ENCODE assay signal across 9 mouse cellular contexts in the genomic region with DNA sequence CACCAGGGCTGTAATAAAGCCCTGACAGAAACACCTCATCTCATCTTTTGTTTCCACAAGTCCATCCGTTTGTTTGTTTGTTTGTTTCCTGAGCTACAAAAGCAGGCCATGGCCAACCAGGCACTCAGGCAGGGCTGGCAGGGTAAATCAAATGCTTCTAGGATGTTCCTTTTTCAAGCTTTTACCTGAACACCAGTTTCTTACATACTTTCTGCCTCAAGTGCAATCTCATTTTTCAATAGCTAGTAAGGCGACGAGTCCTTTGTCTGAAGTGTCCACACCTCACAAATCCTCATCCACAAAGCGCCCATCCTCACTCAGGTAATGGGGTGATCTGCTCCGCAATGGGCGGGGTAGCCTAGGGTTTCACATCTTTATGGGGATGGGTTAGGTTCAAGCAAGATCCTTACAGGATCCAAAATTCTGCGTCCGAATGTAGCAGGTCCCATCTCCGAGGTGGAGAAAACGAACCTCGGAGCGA. TPM values are rescaled to one million over a fixed set of nuclear protein-coding genes. Genes with fewer than 3 reads are reported as not detected.
DNase-seq lines count a peak whose midpoint lies in the region; ATAC-seq and TF ChIP-seq lines count a peak whose summit lies in the region.
"Had no signal": no experiment of that assay in that cellular context is flagged by ENCODE, and none has a peak within 500 bp of the region (broad histone marks: within the 10 kb centered on the region; RNA-seq: fewer than 3 reads in every experiment).

No protein-coding gene starts in this region.

- TF ChIP-seq RAD21 in CH12.LX (IDR thresholded peaks at IDR 0.05; ENCODE audit: low read depth, low read length): no peak

- H3K27ac ChIP-seq in heart, embryonic 10.5 days: peak overlapping the region; percentile 89
- H3K27ac ChIP-seq in CH12.LX (ENCODE audit: insufficient read depth, low read depth): no peak overlapping the region
- peak overlapping the region; percentile 89 for H3K27ac ChIP-seq in forebrain, embryonic 10.5 days
- peak overlapping the region; percentile 64 for H3K27ac ChIP-seq in liver, embryonic 13.5 days

- 2% methylated on average over 12 of the region's 12 CpGs for WGBS in heart, embryonic 10.5 days
- 2% methylated on average over 12 of the region's 12 CpGs for WGBS in forebrain, embryonic 10.5 days
- 4% methylated on average over 12 of the region's 12 CpGs for WGBS in liver, embryonic 13.5 days (ENCODE audit: insufficient replicate concordance)

- peak overlapping the region; percentile 93 for H3K4me3 ChIP-seq in heart, embryonic 10.5 days
- peak overlapping the region; percentile 51 to 93 (median 83) for H3K4me3 ChIP-seq in CH12.LX (replicated peaks in 1 of 3; ENCODE audit: low read depth in 2 of 3, low read length in 2 of 3, poor library complexity in 1 of 3)
- H3K4me3 ChIP-seq in forebrain, embryonic 10.5 days: peak overlapping the region; percentile 87
- H3K4me3 ChIP-seq in liver, embryonic 13.5 days (replicated peaks): peak overlapping the region; percentile 92

- no peaks in the 10 kb centered on the region for H3K79me2 ChIP-seq in CH12.LX (replicated peaks; ENCODE audit: control insufficient read depth, extremely low read depth, insufficient read depth, poor library complexity, severe bottlenecking)

- no peaks in the 10 kb centered on the region for H3K9me3 ChIP-seq in heart, embryonic 10.5 days
- no peaks in the 10 kb centered on the region for H3K9me3 ChIP-seq in CH12.LX (replicated peaks; ENCODE audit: low read length)
- H3K9me3 ChIP-seq in forebrain, embryonic 10.5 days: no peaks in the 10 kb centered on the region
- H3K9me3 ChIP-seq in liver, embryonic 13.5 days (replicated peaks): no peaks in the 10 kb centered on the region

- no peak for DNase-seq in heart, embryonic 10.5 days (ENCODE audit: low spot score)
- DNase-seq in heart, postnatal 4 days: no peak
- DNase-seq in CH12.LX (ENCODE audit: extremely low read depth): no peak
- peak; percentile 20 for DNase-seq in forebrain, embryonic 10.5 days (ENCODE audit: extremely low spot score, low spot score)
- DNase-seq in liver, embryonic 13.5 days: no peak
- no peak for DNase-seq in adrenal gland, postnatal 36 days
- no peak for DNase-seq in embryo, embryonic 10.5 days (ENCODE audit: low spot score)
- no peak for DNase-seq in cerebellum, postnatal 36 days

- H3K4me1 ChIP-seq in heart, embryonic 10.5 days: peaks cover 11% of the 10 kb centered on the region; the same call in 1 of the 2 replicates
- H3K4me1 ChIP-seq in CH12.LX (ENCODE audit: control insufficient read depth in 1 of 2, insufficient read depth in 2 of 2): peaks cover 0 to 13% of the 10 kb centered on the region in 2 experiments; a peak in 2 of 4 replicates
- H3K4me1 ChIP-seq in forebrain, embryonic 10.5 days: peaks cover 17% of the 10 kb centered on the region
- peaks cover 26% of the 10 kb centered on the region for H3K4me1 ChIP-seq in liver, embryonic 13.5 days (replicated peaks)

- dilution Hi-C loops in CH12.LX (cut with MboI; ENCODE audit: extremely low pct_ligation_motif_present, extremely low pct_unique_long_range_greater_than_20kb, low sequenced_read_pairs): no loop called here

- in situ Hi-C loops in CH12.LX (cut with MboI; ENCODE audit: low pct_ligation_motif_present, low pct_unique_long_range_greater_than_20kb, low sequenced_read_pairs): no loop called here

- TF ChIP-seq EP300 in CH12.LX (IDR thresholded peaks at IDR 0.05; ENCODE audit: low read length): no peak

- no peak for TF ChIP-seq POLR2A in CH12.LX (IDR thresholded peaks at IDR 0.05; ENCODE audit: low read depth, low read length)

- H3K9ac ChIP-seq in CH12.LX (ENCODE audit: insufficient read depth, low read depth): peak overlapping the region; percentile 56
- H3K9ac ChIP-seq in liver, embryonic 13.5 days: peak overlapping the region; percentile 89

- no peak for TF ChIP-seq CTCF in CH12.LX (conservative IDR thresholded peaks at IDR 0.05 in 1 of 2, IDR thresholded peaks at IDR 0.05 in 1 of 2; ENCODE audit: low read depth in 2 of 2, low read length in 2 of 2)

- ATAC-seq in liver, embryonic 13.5 days (ENCODE audit: low read depth): no peak

- no peaks in the 10 kb centered on the region for H3K36me3 ChIP-seq in heart, embryonic 10.5 days
- H3K36me3 ChIP-seq in CH12.LX (replicated peaks in 1 of 2; ENCODE audit: control insufficient read depth in 1 of 2, insufficient read depth in 1 of 2, low read length in 1 of 2): peaks cover 0 to 2% of the 10 kb centered on the region in 2 experiments
- peaks cover 9% of the 10 kb centered on the region for H3K36me3 ChIP-seq in forebrain, embryonic 10.5 days (replicated peaks)
- no peaks in the 10 kb centered on the region; the same call in 1 of the 2 replicates for H3K36me3 ChIP-seq in liver, embryonic 13.5 days

- H3K4me2 ChIP-seq in CH12.LX (ENCODE audit: insufficient read depth, low read depth, poor library complexity, severe bottlenecking): peak overlapping the region; percentile 68
- H3K4me2 ChIP-seq in liver, embryonic 13.5 days: peak overlapping the region; percentile 99

- H3K27me3 ChIP-seq in heart, embryonic 10.5 days (ENCODE audit: insufficient read depth, poor library complexity, severe bottlenecking): no peaks in the 10 kb centered on the region
- no peaks in the 10 kb centered on the region for H3K27me3 ChIP-seq in CH12.LX (replicated peaks)
- no peaks in the 10 kb centered on the region for H3K27me3 ChIP-seq in forebrain, embryonic 10.5 days (ENCODE audit: poor library complexity, severe bottlenecking)
- H3K27me3 ChIP-seq in liver, embryonic 13.5 days: no peaks in the 10 kb centered on the region

TF ChIP-seq in CH12.LX, 34 proteins besides CTCF, POLR2A, EP300 and RAD21:
- TF ChIP-seq SMC3 (IDR thresholded peaks at IDR 0.05; ENCODE audit: low read depth, low read length) (no peak), RCOR1 (conservative IDR thresholded peaks at IDR 0.05; ENCODE audit: low read depth, low read length) (no peak)

RNA-seq across cellular contexts. Expression of a gene that starts 0.6 kb away (rescaled TPM):
- 13.1 and 18.2 TPM in 2 replicates for polyA plus RNA-seq in heart, embryonic 10.5 days (2016; fragmentation: Nextera tagmentation; extraction: Ambion mirVana)
- total RNA-seq in heart, postnatal 4 days (2021): 1 to 10 TPM; 4.6 to 4.9 TPM
- total RNA-seq in CH12.LX (2012; rRNA removed) (3.1 and 4.7 TPM in 2 replicates), CH12.LX (2014; rRNA removed) (1.7 and 1.8 TPM in 2 replicates)
- 3.1 and 3.4 TPM in 2 replicates for polyA plus RNA-seq in CH12.LX (2012; ENCODE audit: insufficient read length, low read depth)
- 32.7 and 38.3 TPM in 2 replicates for polyA plus RNA-seq in forebrain, embryonic 10.5 days (2016; fragmentation: Nextera tagmentation; extraction: Ambion mirVana)
- 2.6 and 3.1 TPM in 2 replicates for polyA plus RNA-seq in liver, embryonic 13.5 days (2015; fragmentation: Nextera tagmentation; extraction: Ambion mirVana)
- 10 to 100 TPM in 1 of 2 experiments, 1 to 10 TPM in 1; 9.7 to 10.3 TPM for total RNA-seq in adrenal gland, postnatal 36 days (2021)

RNA-seq across cellular contexts. Expression of a gene that starts 49.8 kb away (rescaled TPM):
- polyA plus RNA-seq in heart, embryonic 10.5 days (2016; fragmentation: Nextera tagmentation; extraction: Ambion mirVana): 18.7 and 28.8 TPM in 2 replicates
- total RNA-seq in heart, postnatal 4 days (2021): 1 to 10 TPM; 5.4 to 6.8 TPM
- total RNA-seq in CH12.LX (2012; rRNA removed) (25.2 and 27.4 TPM in 2 replicates), CH12.LX (2014; rRNA removed) (15.6 and 17.7 TPM in 2 replicates)
- 30.8 and 35.9 TPM in 2 replicates for polyA plus RNA-seq in CH12.LX (2012; ENCODE audit: insufficient read length, low read depth)
- 54.3 and 56.0 TPM in 2 replicates for polyA plus RNA-seq in forebrain, embryonic 10.5 days (2016; fragmentation: Nextera tagmentation; extraction: Ambion mirVana)
- polyA plus RNA-seq in liver, embryonic 13.5 days (2015; fragmentation: Nextera tagmentation; extraction: Ambion mirVana): 8.6 and 8.8 TPM in 2 replicates
- total RNA-seq in adrenal gland, postnatal 36 days (2021): 1 to 10 TPM; 4.5 to 4.9 TPM

RNA-seq across cellular contexts. Expression of a gene that starts 50.4 kb away (rescaled TPM):
- polyA plus RNA-seq in heart, embryonic 10.5 days (2016; fragmentation: Nextera tagmentation; extraction: Ambion mirVana): not detected in 2 replicates
- not detected for total RNA-seq in heart, postnatal 4 days (2021)
- 0.25 TPM in 1 of 2 replicates, not detected in the other for total RNA-seq in CH12.LX (2012; rRNA removed)
- total RNA-seq in CH12.LX (2014; rRNA removed): not detected in 2 replicates
- not detected in 2 replicates for polyA plus RNA-seq in CH12.LX (2012; ENCODE audit: insufficient read length, low read depth)
- 0.12 and 0.21 TPM in 2 replicates for polyA plus RNA-seq in forebrain, embryonic 10.5 days (2016; fragmentation: Nextera tagmentation; extraction: Ambion mirVana)
- polyA plus RNA-seq in liver, embryonic 13.5 days (2015; fragmentation: Nextera tagmentation; extraction: Ambion mirVana): not detected in 2 replicates
- total RNA-seq in adrenal gland, postnatal 36 days (2021): not detected
- polyA plus RNA-seq: large intestine, adult 2 months had no signal

RNA-seq across cellular contexts. Expression of a gene that starts 56.9 kb away (rescaled TPM):
- 12.8 and 14.1 TPM in 2 replicates for polyA plus RNA-seq in heart, embryonic 10.5 days (2016; fragmentation: Nextera tagmentation; extraction: Ambion mirVana)
- total RNA-seq in heart, postnatal 4 days (2021): 1 to 10 TPM; 5.9 to 6.2 TPM
- total RNA-seq in CH12.LX (2012; rRNA removed) (17.5 and 32.3 TPM in 2 replicates), CH12.LX (2014; rRNA removed) (18.9 and 23.3 TPM in 2 replicates)
- polyA plus RNA-seq in CH12.LX (2012; ENCODE audit: insufficient read length, low read depth): 10.0 and 15.9 TPM in 2 replicates
- polyA plus RNA-seq in forebrain, embryonic 10.5 days (2016; fragmentation: Nextera tagmentation; extraction: Ambion mirVana): 22.7 and 22.8 TPM in 2 replicates
- 8.5 and 8.6 TPM in 2 replicates for polyA plus RNA-seq in liver, embryonic 13.5 days (2015; fragmentation: Nextera tagmentation; extraction: Ambion mirVana)
- total RNA-seq in adrenal gland, postnatal 36 days (2021): 10 to 100 TPM; 10.7 to 14.0 TPM

RNA-seq across cellular contexts. Expression of a gene that starts 56.9 kb away (rescaled TPM):
- 46.6 and 52.9 TPM in 2 replicates for polyA plus RNA-seq in heart, embryonic 10.5 days (2016; fragmentation: Nextera tagmentation; extraction: Ambion mirVana)
- 10 to 100 TPM; 23.0 to 25.6 TPM for total RNA-seq in heart, postnatal 4 days (2021)
- total RNA-seq in CH12.LX (2012; rRNA removed): 10.9 and 11.9 TPM in 2 replicates
- 4.8 and 5.2 TPM in 2 replicates for total RNA-seq in CH12.LX (2014; rRNA removed)
- 31.8 and 40.0 TPM in 2 replicates for polyA plus RNA-seq in CH12.LX (2012; ENCODE audit: insufficient read length, low read depth)
- 75.9 and 77.1 TPM in 2 replicates for polyA plus RNA-seq in forebrain, embryonic 10.5 days (2016; fragmentation: Nextera tagmentation; extraction: Ambion mirVana)
- 24.4 and 26.8 TPM in 2 replicates for polyA plus RNA-seq in liver, embryonic 13.5 days (2015; fragmentation: Nextera tagmentation; extraction: Ambion mirVana)
- total RNA-seq in adrenal gland, postnatal 36 days (2021): 10 to 100 TPM; 24.9 to 26.3 TPM
